Mouse (Mus musculus) ovary, postnatal 10 days (tissue): ENCODE results near the gene Kif1c.

ENCODE experiments used
- DNase-seq: peaks from one replicate; pipeline ENCODE4 v3.0.0; 2022; ENCODE audit warnings: low spot score

Gene Kif1c

GRCm38 (mm10) chr11:70699722-70700556, at the start of gene Kif1c, which contains the start of gene Inca1:
TSS of gene Kif1c (plus strand) at chr11:70700548.
TSS of gene Inca1 (minus strand) at chr11:70700155.
- DNase-seq = peak; percentile 89

GRCm38 (mm10) chr11:70651391-70651790, 49.0 kb upstream of the Kif1c start:
- DNase-seq = no peak

DNA sequence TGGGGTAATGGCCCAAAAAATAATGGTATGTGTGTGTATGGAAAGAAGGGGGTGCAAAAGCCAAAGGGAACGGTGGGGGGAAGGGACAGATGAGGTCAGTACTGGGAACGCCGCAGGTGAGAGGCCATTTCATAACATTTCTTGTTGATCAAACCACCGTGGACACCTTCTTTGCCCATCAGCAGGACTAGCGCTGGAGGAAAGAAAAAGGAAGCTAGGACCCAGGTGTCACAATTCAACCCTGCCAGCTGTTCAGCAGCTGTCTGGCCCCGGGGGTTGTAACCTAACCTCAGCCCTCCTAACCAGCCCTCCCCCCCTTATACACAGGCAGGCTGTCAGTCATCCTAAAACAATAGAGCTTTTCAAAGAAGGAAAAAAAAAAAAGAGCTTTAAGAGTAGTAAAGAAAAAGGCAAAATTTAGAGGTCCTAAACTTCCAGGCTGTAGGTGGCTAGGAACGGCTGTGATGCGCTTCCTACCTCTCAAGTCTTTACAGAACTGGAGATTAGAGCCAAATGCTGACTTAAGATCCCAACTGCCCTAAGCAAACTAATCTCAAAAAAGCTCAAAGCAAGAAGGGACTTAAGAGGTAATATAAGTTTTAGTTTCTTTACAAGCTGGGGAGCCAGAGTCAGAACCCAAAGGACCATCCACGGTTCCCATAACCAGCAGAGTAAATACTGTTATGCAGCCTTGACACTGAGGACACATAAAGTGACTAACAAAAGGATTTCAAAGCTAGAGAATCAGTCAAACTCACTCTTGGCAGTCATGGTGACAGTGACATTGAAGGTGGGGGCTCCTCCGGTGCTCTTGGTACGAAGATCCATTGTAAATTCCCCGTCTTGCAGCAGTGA, 48.1 kb upstream of the Kif1c start:
- DNase-seq = no peak

DNA sequence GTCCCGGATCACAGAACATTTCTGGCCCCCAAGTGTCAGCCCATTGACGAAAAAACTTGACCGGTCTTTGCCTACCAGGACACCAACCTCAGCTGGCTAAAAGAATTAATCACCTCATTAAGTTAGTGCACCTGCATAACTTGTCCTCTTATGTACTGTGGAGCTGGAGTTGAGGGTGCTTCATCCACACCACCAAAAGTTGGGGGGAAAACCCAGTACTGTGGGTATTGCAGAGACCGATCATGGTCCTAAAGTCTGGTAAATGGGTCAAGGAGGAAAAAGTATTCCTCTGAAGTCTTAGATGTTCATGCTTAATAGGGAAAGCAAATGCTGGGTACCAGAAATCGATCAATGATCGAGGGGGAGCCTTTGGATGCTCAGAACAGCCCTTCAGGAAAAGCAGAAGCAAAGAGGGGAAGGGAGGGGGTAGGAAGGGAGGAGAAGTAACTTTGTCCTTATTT, 47.4 kb upstream of the Kif1c start:
- DNase-seq = no peak

DNA sequence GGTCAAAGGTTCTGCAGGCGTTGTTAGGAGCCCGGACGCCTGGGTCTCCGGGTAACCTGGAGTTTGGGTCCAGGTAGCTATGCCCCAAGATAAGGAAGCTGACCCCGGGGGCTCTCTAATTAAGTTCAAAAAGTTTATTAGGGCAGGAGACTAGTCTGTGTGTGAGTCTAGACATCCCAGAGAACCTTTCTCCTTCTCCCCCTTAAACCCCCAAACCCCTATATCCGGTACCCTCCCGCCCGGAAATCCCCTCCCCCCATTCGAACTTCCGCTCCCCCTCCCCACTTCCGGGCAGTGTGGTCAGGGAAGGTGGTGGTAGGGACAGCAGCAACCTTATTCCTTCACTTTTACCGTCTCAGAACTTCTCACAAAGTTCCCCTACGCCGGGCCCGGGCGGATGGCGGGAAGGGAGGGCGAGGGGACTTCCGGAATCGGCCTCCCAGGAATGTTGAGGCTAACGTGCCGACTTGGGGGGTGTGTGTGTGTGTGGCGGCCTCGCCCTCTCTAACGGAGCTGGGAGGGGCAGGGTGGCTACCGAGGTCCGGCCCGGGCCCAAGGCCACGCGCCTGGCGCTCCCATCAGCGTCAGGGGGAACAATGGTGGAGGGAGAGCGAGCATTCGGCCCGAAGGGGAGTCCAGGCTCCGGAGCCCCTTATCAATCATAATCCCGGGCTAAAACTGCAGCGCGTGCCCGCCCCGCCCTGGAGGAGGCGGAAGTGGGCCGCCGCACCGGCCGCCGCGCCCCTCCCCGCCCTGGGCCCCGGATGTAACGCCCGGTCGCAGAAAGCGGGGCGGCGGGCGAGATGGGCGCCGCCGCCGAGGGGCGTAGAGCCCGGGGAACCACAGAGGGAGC, 46.8 kb upstream of the Kif1c start:
- DNase-seq = peak; percentile 58

GRCm38 (mm10) chr11:70654198-70654922, 46.0 kb upstream of the Kif1c start, which contains the start of gene Pfn1:
TSS of gene Pfn1 (minus strand) at chr11:70654644.
- peak; percentile 62 for DNase-seq

- peak; percentile 62 for DNase-seq
Measured at GRCm38 (mm10) chr11:70654923-70655570, 45.3 kb upstream of the Kif1c start.

DNA sequence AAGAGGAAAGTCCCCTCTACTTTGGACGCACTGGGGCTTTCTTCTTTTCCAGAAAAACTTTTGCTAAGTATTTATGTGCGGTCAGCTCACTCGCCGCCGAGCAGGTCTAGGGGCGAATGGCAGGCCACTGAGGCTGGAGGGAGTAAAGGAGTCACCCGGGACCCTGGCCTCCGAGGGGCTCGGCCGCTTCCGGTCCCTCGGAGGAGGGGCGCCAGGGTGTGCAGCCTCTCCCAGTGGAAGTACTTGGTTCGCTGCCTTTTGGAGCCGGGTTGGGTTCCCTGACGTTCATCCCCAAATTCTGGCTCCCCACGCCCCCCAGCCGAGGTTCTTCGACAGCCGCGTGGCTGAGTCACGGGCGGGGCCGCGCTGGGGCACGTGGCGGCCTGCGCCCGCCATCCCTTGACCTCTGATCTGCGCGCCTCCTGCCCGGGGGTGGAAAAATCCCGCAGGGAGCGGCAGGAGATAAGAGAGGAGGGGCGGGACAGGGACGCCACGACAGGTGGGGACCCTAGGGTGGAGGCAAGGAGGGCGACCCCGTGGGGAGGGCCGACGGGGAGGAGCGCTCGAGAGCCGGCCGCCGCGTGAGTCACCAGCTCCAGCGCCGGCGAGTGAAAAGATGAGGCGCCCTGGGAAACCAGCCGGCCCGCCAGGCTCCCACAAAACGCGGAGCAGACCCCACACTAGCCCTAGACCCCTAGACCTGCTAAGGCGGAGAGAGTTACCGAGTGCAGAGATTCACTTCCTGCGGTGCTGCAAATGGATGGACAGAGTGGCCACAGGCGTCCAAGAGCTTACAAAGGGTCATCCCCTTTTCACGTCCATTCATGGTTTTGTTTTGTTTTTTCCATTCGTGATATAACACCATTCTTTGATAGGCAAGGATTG, 44.5 kb upstream of the Kif1c start:
- peak; percentile 48 for DNase-seq

DNA sequence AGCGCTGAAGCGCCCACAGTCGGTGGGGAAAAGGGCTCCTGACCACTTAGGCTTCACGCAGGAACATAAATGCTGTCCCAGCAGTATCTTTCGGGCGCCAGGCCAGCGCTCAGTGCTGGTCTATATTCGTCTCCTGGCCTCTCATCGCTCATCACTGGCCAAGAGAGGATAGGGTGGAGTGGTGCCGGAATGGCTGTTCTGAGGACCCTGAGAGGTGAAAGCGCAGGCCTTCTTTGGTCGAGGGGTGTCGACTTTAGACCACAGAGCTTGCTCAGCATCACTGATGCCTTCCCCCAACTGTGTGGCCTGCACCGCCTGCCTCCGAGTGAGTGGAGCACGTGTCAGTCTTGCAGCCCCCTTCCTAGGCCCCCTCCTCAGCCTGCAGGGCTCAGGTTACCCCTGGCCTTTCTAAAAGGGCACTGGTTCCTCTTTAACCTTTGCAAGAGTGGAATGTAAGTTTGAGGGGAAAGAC, 43.9 kb upstream of the Kif1c start:
- no peak for DNase-seq

- no peak for DNase-seq
Measured at GRCm38 (mm10) chr11:70656964-70657363, 43.4 kb upstream of the Kif1c start, which contains the start of gene Eno3. TSS of gene Eno3 (plus strand) at chr11:70657202.

- no peak for DNase-seq
Measured at GRCm38 (mm10) chr11:70657573-70657972, 42.8 kb upstream of the Kif1c start.

GRCm38 (mm10) chr11:70657991-70658390, 42.4 kb upstream of the Kif1c start:
- DNase-seq = no peak

DNA sequence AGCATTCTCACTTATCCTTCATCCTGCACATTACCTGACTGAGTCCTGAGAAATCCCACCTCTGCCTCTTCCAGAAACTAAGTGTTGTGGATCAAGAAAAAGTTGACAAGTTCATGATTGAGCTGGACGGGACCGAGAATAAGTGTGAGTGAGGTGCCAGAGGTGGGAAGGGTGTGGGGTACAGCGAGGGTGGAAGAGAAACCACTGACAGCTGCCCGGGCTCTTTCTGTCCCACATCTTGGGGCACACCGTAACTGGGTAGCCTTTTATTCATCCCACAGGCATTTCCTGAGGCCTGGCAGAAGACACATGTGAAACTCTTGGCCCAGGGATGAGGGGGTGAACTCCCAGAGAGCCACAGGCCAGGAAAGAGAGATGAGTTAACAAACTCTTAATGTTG, 41.8 kb upstream of the Kif1c start:
- DNase-seq = no peak

GRCm38 (mm10) chr11:70658942-70659341, 41.4 kb upstream of the Kif1c start:
- DNase-seq = no peak

- no peak for DNase-seq
Measured at GRCm38 (mm10) chr11:70660571-70660970, 39.8 kb upstream of the Kif1c start.

- DNase-seq = no peak
Measured at GRCm38 (mm10) chr11:70663101-70663500, 37.2 kb upstream of the Kif1c start.

DNA sequence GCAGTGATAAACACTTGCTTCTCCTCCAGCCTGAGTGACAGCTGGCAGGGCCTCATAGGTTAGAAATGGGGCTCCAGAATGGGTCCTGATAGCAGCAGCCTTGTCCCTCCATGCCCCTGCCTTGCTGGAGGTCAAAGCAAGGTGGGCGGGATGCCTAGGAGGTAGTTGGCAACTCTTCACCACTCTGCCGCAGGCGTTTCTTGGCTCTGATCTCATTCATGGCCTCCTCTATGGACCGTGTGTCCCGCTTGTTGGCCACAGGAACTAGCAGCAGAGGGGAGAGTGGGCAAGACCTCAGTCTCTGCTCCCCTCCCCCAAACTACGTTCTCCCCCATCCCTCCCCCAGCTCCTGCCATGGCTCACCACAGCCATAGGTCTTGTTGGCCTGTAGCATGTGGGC, 36.4 kb upstream of the Kif1c start:
- DNase-seq = no peak

DNA sequence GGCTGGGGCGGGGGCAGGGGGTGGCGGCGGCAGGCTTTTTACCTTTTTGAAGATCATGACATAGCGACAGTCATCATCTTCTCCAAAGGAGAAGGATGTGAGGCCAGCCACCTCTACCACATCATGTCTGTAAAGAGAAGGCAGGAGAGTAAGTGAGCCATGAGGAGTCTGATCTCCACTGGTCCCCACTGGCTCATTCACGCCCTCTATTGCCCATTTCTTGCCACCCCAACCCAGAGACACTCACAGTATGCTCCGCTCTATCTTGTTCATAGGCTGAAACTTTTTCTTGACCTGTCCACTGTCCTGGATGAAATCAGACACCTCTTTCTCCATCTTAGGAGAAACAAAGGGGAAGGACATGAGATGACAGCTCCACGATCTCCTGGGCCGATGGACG, 35.6 kb upstream of the Kif1c start:
- no peak for DNase-seq

- DNase-seq = no peak
Measured at GRCm38 (mm10) chr11:70666687-70667086, 33.7 kb upstream of the Kif1c start.
